In genomic region chr15:84624870-84625269, GRCm38 (mm10) we compare ENCODE assay signal across 13 mouse cellular contexts. TPM values are rescaled to one million over a fixed set of nuclear protein-coding genes. Genes with fewer than 3 reads are reported as not detected.
A peak's percentile ranks its signal among the peaks of the same experiment; 100 is the strongest.
DNase-seq lines count a peak whose midpoint lies in the region; ATAC-seq and TF ChIP-seq lines count a peak whose summit lies in the region.
"Had no signal": no experiment of that assay in that cellular context is flagged by ENCODE, and none has a peak within 500 bp of the region (broad histone marks: within the 10 kb centered on the region; RNA-seq: fewer than 3 reads in every experiment).

No protein-coding gene starts in this region.

- peaks cover 11% of the 10 kb centered on the region for H3K4me1 ChIP-seq in heart, embryonic 11.5 days (ENCODE audit: control insufficient read depth, insufficient read depth, low read length)
- peaks cover 27% of the 10 kb centered on the region for H3K4me1 ChIP-seq in midbrain, postnatal 0 days (ENCODE audit: insufficient read depth, low read length)
- H3K4me1 ChIP-seq in midbrain, embryonic 16.5 days (ENCODE audit: control insufficient read depth, insufficient read depth, low read length) = peaks cover 33% of the 10 kb centered on the region
- peaks cover 45% of the 10 kb centered on the region for H3K4me1 ChIP-seq in neural tube, embryonic 15.5 days
- H3K4me1 ChIP-seq in hindbrain, embryonic 14.5 days (replicated peaks; ENCODE audit: control insufficient read depth, insufficient read depth, low read length) = peaks cover 39% of the 10 kb centered on the region

- no peaks in the 10 kb centered on the region for H3K36me3 ChIP-seq in heart, embryonic 11.5 days (ENCODE audit: control insufficient read depth, insufficient read depth, low read length)
- no peaks in the 10 kb centered on the region for H3K36me3 ChIP-seq in midbrain, postnatal 0 days (ENCODE audit: insufficient read depth, low read length)
- H3K36me3 ChIP-seq in midbrain, embryonic 16.5 days (ENCODE audit: control insufficient read depth, insufficient read depth, low read length) = no peaks in the 10 kb centered on the region
- no peaks in the 10 kb centered on the region for H3K36me3 ChIP-seq in neural tube, embryonic 15.5 days
- no peaks in the 10 kb centered on the region for H3K36me3 ChIP-seq in hindbrain, embryonic 14.5 days (replicated peaks; ENCODE audit: control insufficient read depth, insufficient read depth)
- H3K36me3 ChIP-seq: limb, embryonic 10.5 days; stomach, embryonic 15.5 days had no signal

- no peak overlapping the region for H3K4me2 ChIP-seq in heart, embryonic 11.5 days
- no peak overlapping the region for H3K4me2 ChIP-seq in midbrain, postnatal 0 days (ENCODE audit: low read depth, low read length, poor library complexity, severe bottlenecking)
- H3K4me2 ChIP-seq in midbrain, embryonic 16.5 days (ENCODE audit: low read length) = no peak overlapping the region
- H3K4me2 ChIP-seq in neural tube, embryonic 15.5 days = no peak overlapping the region
- H3K4me2 ChIP-seq in hindbrain, embryonic 14.5 days (replicated peaks) = no peak overlapping the region
- H3K4me2 ChIP-seq: stomach, embryonic 15.5 days had no signal

- H3K4me3 ChIP-seq in heart, embryonic 11.5 days (ENCODE audit: low read depth, low read length) = no peak overlapping the region
- no peak overlapping the region for H3K4me3 ChIP-seq in midbrain, postnatal 0 days (ENCODE audit: low read depth, low read length)
- no peak overlapping the region for H3K4me3 ChIP-seq in midbrain, embryonic 16.5 days (ENCODE audit: low read depth, low read length)
- H3K4me3 ChIP-seq in neural tube, embryonic 15.5 days (replicated peaks) = no peak overlapping the region
- no peak overlapping the region for H3K4me3 ChIP-seq in hindbrain, embryonic 14.5 days (replicated peaks; ENCODE audit: low read length)
- H3K4me3 ChIP-seq: erythroblast, embryonic 14.5 days; limb, embryonic 10.5 days; stomach, embryonic 15.5 days had no signal

- DNase-seq in heart, adult 18-20 months = peak; percentile 71 to 72
- DNase-seq in midbrain, postnatal 0 days (ENCODE audit: low spot score) = peak; percentile 45
- DNase-seq in adrenal gland, postnatal 14 days = peak; percentile 85
- DNase-seq in lung, postnatal 14 days = peak; percentile 48
- DNase-seq in hindbrain, embryonic 14.5 days (ENCODE audit: low spot score) = no peak
- DNase-seq: right cerebral cortex, adult 18-20 months had no signal

- no peaks in the 10 kb centered on the region for H3K9me3 ChIP-seq in heart, embryonic 11.5 days (replicated peaks; ENCODE audit: control insufficient read depth, low read length)
- no peaks in the 10 kb centered on the region for H3K9me3 ChIP-seq in midbrain, postnatal 0 days (ENCODE audit: low read length)
- no peaks in the 10 kb centered on the region for H3K9me3 ChIP-seq in midbrain, embryonic 16.5 days (replicated peaks; ENCODE audit: control insufficient read depth, low read length, poor library complexity, severe bottlenecking)
- H3K9me3 ChIP-seq in neural tube, embryonic 15.5 days (replicated peaks) = no peaks in the 10 kb centered on the region
- H3K9me3 ChIP-seq in hindbrain, embryonic 14.5 days (ENCODE audit: control insufficient read depth, low read length) = no peaks in the 10 kb centered on the region
- H3K9me3 ChIP-seq: limb, embryonic 10.5 days; stomach, embryonic 15.5 days had no signal

- TF ChIP-seq CTCF in midbrain, postnatal 0 days (IDR thresholded peaks at IDR 0.05) = no peak

- peaks cover 25% of the 10 kb centered on the region for H3K27me3 ChIP-seq in heart, embryonic 11.5 days (ENCODE audit: control insufficient read depth, insufficient read depth, low read length)
- H3K27me3 ChIP-seq in midbrain, postnatal 0 days (ENCODE audit: insufficient read depth, low read length) = no peaks in the 10 kb centered on the region
- H3K27me3 ChIP-seq in midbrain, embryonic 16.5 days (ENCODE audit: control insufficient read depth, insufficient read depth, low read depth, low read length) = no peaks in the 10 kb centered on the region
- H3K27me3 ChIP-seq in neural tube, embryonic 15.5 days (replicated peaks) = 0 out of 2 replicates have a peak, but pooled peaks cover 2% of the 10 kb centered on the region
- H3K27me3 ChIP-seq in hindbrain, embryonic 14.5 days (ENCODE audit: control insufficient read depth, insufficient read depth, low read length) = no peaks in the 10 kb centered on the region
- H3K27me3 ChIP-seq: stomach, embryonic 15.5 days had no signal

- H3K9ac ChIP-seq in heart, embryonic 11.5 days (ENCODE audit: low read depth, low read length) = no peak overlapping the region
- no peak overlapping the region for H3K9ac ChIP-seq in midbrain, postnatal 0 days (replicated peaks; ENCODE audit: low read length, poor library complexity, severe bottlenecking)
- no peak overlapping the region for H3K9ac ChIP-seq in midbrain, embryonic 16.5 days (ENCODE audit: low read depth, low read length)
- no peak overlapping the region for H3K9ac ChIP-seq in neural tube, embryonic 15.5 days (replicated peaks)
- no peak overlapping the region for H3K9ac ChIP-seq in hindbrain, embryonic 14.5 days
- H3K9ac ChIP-seq: stomach, embryonic 15.5 days had no signal

- WGBS in heart, embryonic 11.5 days (ENCODE audit: insufficient replicate concordance) = 44% methylated on average over 9 of the region's 9 CpGs
- WGBS in midbrain, postnatal 0 days = 59% methylated on average over 9 of the region's 9 CpGs
- WGBS in midbrain, embryonic 16.5 days = 66% methylated on average over 9 of the region's 9 CpGs
- 49% methylated on average over 9 of the region's 9 CpGs for WGBS in neural tube, embryonic 15.5 days
- WGBS in hindbrain, embryonic 14.5 days = 58% methylated on average over 9 of the region's 9 CpGs

- no peak overlapping the region for H3K27ac ChIP-seq in heart, embryonic 11.5 days (ENCODE audit: low read depth, low read length)
- H3K27ac ChIP-seq in midbrain, postnatal 0 days (ENCODE audit: low read depth, low read length) = no peak overlapping the region
- H3K27ac ChIP-seq in midbrain, embryonic 16.5 days (ENCODE audit: low read length) = no peak overlapping the region
- H3K27ac ChIP-seq in neural tube, embryonic 15.5 days (replicated peaks) = no peak overlapping the region
- no peak overlapping the region for H3K27ac ChIP-seq in hindbrain, embryonic 14.5 days
- H3K27ac ChIP-seq: stomach, embryonic 15.5 days had no signal

- no peak for ATAC-seq in heart, embryonic 11.5 days (replicated peaks; ENCODE audit: insufficient number of reproducible peaks, low FRiP score, low TSS enrichment)
- ATAC-seq in midbrain, postnatal 0 days (ENCODE audit: low FRiP score) = no peak
- ATAC-seq in midbrain, embryonic 16.5 days = no peak
- ATAC-seq in neural tube, embryonic 15.5 days (ENCODE audit: low FRiP score) = no peak
- no peak for ATAC-seq in hindbrain, embryonic 14.5 days (ENCODE audit: low FRiP score)
- ATAC-seq: Patski had no signal

RNA-seq across cellular contexts. Expression of gene Prr5, which starts 44.5 kb away (rescaled TPM):
- total RNA-seq in heart, adult 18-20 months (2021) = 1 to 10 TPM; 4.3 to 6.2 TPM
- 18.0 and 19.9 TPM in 2 replicates for polyA plus RNA-seq in heart, embryonic 11.5 days (2014; fragmentation: Nextera tagmentation; extraction: Ambion mirVana)
- 25.8 and 33.4 TPM in 2 replicates for total RNA-seq in midbrain, postnatal 0 days (2014; rRNA removed)
- 37.8 and 40.7 TPM in 2 replicates for polyA plus RNA-seq in midbrain, postnatal 0 days (2015; fragmentation: Nextera tagmentation; extraction: Ambion mirVana)
- polyA plus RNA-seq in midbrain, embryonic 16.5 days (2015; fragmentation: Nextera tagmentation; extraction: Ambion mirVana) = 28.1 and 30.8 TPM in 2 replicates
- total RNA-seq in adrenal gland, postnatal 14 days (2021) = 7.1 and 8.7 TPM in 2 replicates
- polyA plus RNA-seq in neural tube, embryonic 15.5 days (2015; fragmentation: Nextera tagmentation; extraction: Ambion mirVana) = 29.3 and 33.6 TPM in 2 replicates
- polyA plus RNA-seq in hindbrain, embryonic 14.5 days (2014; fragmentation: Nextera tagmentation; extraction: Ambion mirVana) = 26.2 and 27.1 TPM in 2 replicates
